Mouse (Mus musculus): ENCODE data around the gene Zfp281. TPM values are rescaled to one million over a fixed set of nuclear protein-coding genes. Genes with fewer than 3 reads are reported as not detected.

Gene Zfp281
- total RNA-seq (2023) = 31.7 TPM

GRCm38 (mm10) chr1:136624146-136625018 lies at the start of gene Zfp281:
Zfp281 (plus strand) TSS chr1:136624901.

Other genes starting within 250 kb of the Zfp281 start
- gene Ddx59, start 209.6 kb upstream of the Zfp281 start, total RNA-seq (2023) = 10.7 TPM
- gene Kif14, start 158.6 kb upstream of the Zfp281 start, total RNA-seq (2023) = 0.34 TPM